Mouse (Mus musculus): ENCODE results near the gene Kcng1. TPM values are rescaled to one million over a fixed set of nuclear protein-coding genes. Genes with fewer than 3 reads are reported as not detected.

Gene Kcng1
- total RNA-seq, 1 experiment from 2014 or later = 0.06 TPM

Other genes starting within 250 kb of the Kcng1 start
- 1.6 and 2.3 TPM in 2 replicates for gene Pard6b, start 200.7 kb downstream of the Kcng1 start, total RNA-seq (2021)
- 61.3 and 81.5 TPM in 2 replicates for gene Adnp, start 74.6 kb downstream of the Kcng1 start, total RNA-seq (2021)
- gene Gm20716, start 51.4 kb downstream of the Kcng1 start, total RNA-seq (2021) = 27.1 and 34.8 TPM in 2 replicates
- 95.1 and 156 TPM in 2 replicates for gene Dpm1, start 51.1 kb downstream of the Kcng1 start, total RNA-seq (2021)
- 13.8 and 16.0 TPM in 2 replicates for gene Mocs3, start 51.1 kb downstream of the Kcng1 start, total RNA-seq (2021)